ENCODE assay signal across 33 mouse cellular contexts in genomic region chr10:61188010-61188409, GRCm38 (mm10). TPM values are rescaled to one million over a fixed set of nuclear protein-coding genes. Genes with fewer than 3 reads are reported as not detected.
DNase-seq lines count a peak whose midpoint lies in the region; ATAC-seq and TF ChIP-seq lines count a peak whose summit lies in the region.
"Had no signal": no experiment of that assay in that cellular context is flagged by ENCODE, and none has a peak within 500 bp of the region (broad histone marks: within the 10 kb centered on the region; RNA-seq: fewer than 3 reads in every experiment).

No protein-coding gene starts in this region.

- no peaks in the 10 kb centered on the region for H3K27me3 ChIP-seq in midbrain, embryonic 11.5 days (ENCODE audit: control insufficient read depth, insufficient read depth, low read length)
- H3K27me3 ChIP-seq in midbrain, embryonic 13.5 days, result no peaks in the 10 kb centered on the region
- H3K27me3 ChIP-seq in CH12.LX (replicated peaks), result no peaks in the 10 kb centered on the region
- H3K27me3 ChIP-seq: hindbrain, embryonic 13.5 days had no signal

- no peak overlapping the region for H3K4me2 ChIP-seq in midbrain, embryonic 11.5 days
- no peak overlapping the region for H3K4me2 ChIP-seq in midbrain, embryonic 13.5 days (replicated peaks)
- peak overlapping the region; percentile 25; the same call in 1 of the 2 replicates for H3K4me2 ChIP-seq in CH12.LX (ENCODE audit: insufficient read depth, low read depth, poor library complexity, severe bottlenecking)
- H3K4me2 ChIP-seq: forebrain, embryonic 13.5 days; heart, embryonic 11.5 days; hindbrain, embryonic 13.5 days had no signal

- no peak for TF ChIP-seq RAD21 in CH12.LX (IDR thresholded peaks at IDR 0.05; ENCODE audit: low read depth, low read length)

- dilution Hi-C loops in CH12.LX (cut with MboI; ENCODE audit: extremely low pct_ligation_motif_present, extremely low pct_unique_long_range_greater_than_20kb, low sequenced_read_pairs), result no loop called here

- in situ Hi-C loops in CH12.LX (cut with MboI; ENCODE audit: low pct_ligation_motif_present, low pct_unique_long_range_greater_than_20kb, low sequenced_read_pairs), result no loop called here

- no peak for TF ChIP-seq EP300 in CH12.LX (IDR thresholded peaks at IDR 0.05; ENCODE audit: low read length)

- H3K4me1 ChIP-seq in midbrain, embryonic 11.5 days (ENCODE audit: control insufficient read depth, insufficient read depth, low read length), result peaks cover 3% of the 10 kb centered on the region; the same call in 1 of the 2 replicates
- no peaks in the 10 kb centered on the region for H3K4me1 ChIP-seq in midbrain, embryonic 13.5 days (replicated peaks)
- peaks cover 15 to 45% of the 10 kb centered on the region in 2 experiments for H3K4me1 ChIP-seq in CH12.LX (ENCODE audit: control insufficient read depth in 1 of 2, insufficient read depth in 2 of 2)
- no peaks in the 10 kb centered on the region for H3K4me1 ChIP-seq in lung, adult 2 months (ENCODE audit: control insufficient read depth, insufficient read depth, low read length)
- H3K4me1 ChIP-seq: forebrain, embryonic 13.5 days; hindbrain, embryonic 13.5 days had no signal

- TF ChIP-seq CTCF in CH12.LX (conservative IDR thresholded peaks at IDR 0.05 in 1 of 2, IDR thresholded peaks at IDR 0.05 in 1 of 2; ENCODE audit: low read depth in 2 of 2, low read length in 2 of 2), result no peak
- no peak for TF ChIP-seq CTCF in lung, adult 2 months (IDR thresholded peaks at IDR 0.05; ENCODE audit: insufficient read depth, low read length)

- no peak for ATAC-seq in midbrain, embryonic 11.5 days (ENCODE audit: low FRiP score)
- ATAC-seq in midbrain, embryonic 13.5 days, result no peak
- peak; percentile 43 to 48 for ATAC-seq in hematopoietic stem cell, adult 5-6 weeks (replicated peaks in 1 of 2; ENCODE audit: insufficient read depth in 1 of 2, low FRiP score in 2 of 2, low TSS enrichment in 1 of 2, low read depth in 1 of 2, poor library complexity in 2 of 2, severe bottlenecking in 2 of 2)
- ATAC-seq in megakaryocyte progenitor cell, adult 5-6 weeks (replicated peaks; ENCODE audit: poor library complexity), result peak; percentile 48
- ATAC-seq: CD4-positive, CD25-positive, alpha-beta regulatory T cell, adult 4 months; forebrain, embryonic 13.5 days; forebrain, embryonic 16.5 days; hindbrain, embryonic 16.5 days; Patski had no signal

- H3K9ac ChIP-seq in midbrain, embryonic 11.5 days (ENCODE audit: low read length), result no peak overlapping the region
- H3K9ac ChIP-seq in midbrain, embryonic 13.5 days (replicated peaks), result no peak overlapping the region
- H3K9ac ChIP-seq in CH12.LX (ENCODE audit: insufficient read depth, low read depth), result no peak overlapping the region
- H3K9ac ChIP-seq: forebrain, embryonic 13.5 days; hindbrain, embryonic 13.5 days had no signal

- no peaks in the 10 kb centered on the region for H3K9me3 ChIP-seq in midbrain, embryonic 11.5 days (ENCODE audit: control insufficient read depth, low read length)
- no peaks in the 10 kb centered on the region for H3K9me3 ChIP-seq in midbrain, embryonic 13.5 days
- H3K9me3 ChIP-seq in CH12.LX (replicated peaks; ENCODE audit: low read length), result peaks cover 3% of the 10 kb centered on the region
- H3K9me3 ChIP-seq: forebrain, embryonic 10.5 days; forebrain, embryonic 13.5 days; hindbrain, embryonic 10.5 days; hindbrain, embryonic 13.5 days had no signal

- 69% methylated on average over 3 of the region's 3 CpGs for WGBS in midbrain, embryonic 11.5 days
- whole genome bisulfite sequencing in midbrain, embryonic 13.5 days, result 76% methylated on average over 3 of the region's 3 CpGs
- 48% methylated on average over 3 of the region's 3 CpGs for WGBS in lung, adult 2 months

- no peaks in the 10 kb centered on the region for H3K36me3 ChIP-seq in midbrain, embryonic 11.5 days (ENCODE audit: control insufficient read depth, insufficient read depth, low read length)
- no peaks in the 10 kb centered on the region for H3K36me3 ChIP-seq in midbrain, embryonic 13.5 days
- H3K36me3 ChIP-seq in CH12.LX (replicated peaks in 1 of 2; ENCODE audit: control insufficient read depth in 1 of 2, insufficient read depth in 1 of 2, low read length in 1 of 2), result peaks cover 0 to 20% of the 10 kb centered on the region in 2 experiments
- H3K36me3 ChIP-seq: forebrain, embryonic 10.5 days; hindbrain, embryonic 10.5 days; hindbrain, embryonic 13.5 days had no signal

- no peak overlapping the region for H3K4me3 ChIP-seq in midbrain, embryonic 11.5 days (ENCODE audit: low read depth, low read length)
- H3K4me3 ChIP-seq in midbrain, embryonic 13.5 days (replicated peaks), result no peak overlapping the region
- H3K4me3 ChIP-seq in CH12.LX (replicated peaks in 1 of 3; ENCODE audit: low read depth in 2 of 3, low read length in 2 of 3, poor library complexity in 1 of 3), result no peak overlapping the region
- H3K4me3 ChIP-seq in lung, adult 2 months (replicated peaks; ENCODE audit: extremely low read depth, low read depth, low read length), result no peak overlapping the region
- H3K4me3 ChIP-seq: forebrain, embryonic 10.5 days; forebrain, embryonic 13.5 days; hindbrain, embryonic 10.5 days; hindbrain, embryonic 13.5 days had no signal

- peak; percentile 8 for DNase-seq in midbrain, embryonic 11.5 days (ENCODE audit: low spot score, missing footprints)
- DNase-seq in CH12.LX (ENCODE audit: extremely low read depth), result no peak
- DNase-seq in adrenal gland, postnatal 10 days, result no peak
- no peak for DNase-seq in cerebellum, postnatal 14 days
- DNase-seq in lung, adult 2 months, result no peak
- DNase-seq: adrenal gland, postnatal 14 days; cerebellum, adult 11 months; cerebellum, adult 2 months; cerebellum, adult 9-11 months; cerebellum, postnatal 36 days; gastrocnemius, postnatal 10 days; gastrocnemius, postnatal 36 days; heart, adult 11 months had no signal

- TF ChIP-seq POLR2A in CH12.LX (IDR thresholded peaks at IDR 0.05; ENCODE audit: low read depth, low read length), result no peak
- no peak for TF ChIP-seq POLR2A in lung, adult 2 months (IDR thresholded peaks at IDR 0.05; ENCODE audit: borderline replicate concordance, extremely low read depth, low read depth, low read length)

- H3K79me2 ChIP-seq in CH12.LX (replicated peaks; ENCODE audit: control insufficient read depth, extremely low read depth, insufficient read depth, poor library complexity, severe bottlenecking), result no peaks in the 10 kb centered on the region

- H3K27ac ChIP-seq in midbrain, embryonic 11.5 days (ENCODE audit: low read depth, low read length), result no peak overlapping the region
- H3K27ac ChIP-seq in midbrain, embryonic 13.5 days, result no peak overlapping the region
- H3K27ac ChIP-seq in CH12.LX (ENCODE audit: insufficient read depth, low read depth), result no peak overlapping the region
- H3K27ac ChIP-seq: forebrain, embryonic 10.5 days; forebrain, embryonic 13.5 days; hindbrain, embryonic 10.5 days; hindbrain, embryonic 13.5 days had no signal

TF ChIP-seq in CH12.LX, 34 proteins besides CTCF, POLR2A, EP300 and RAD21:
- 0 out of 2 replicates have a peak, but pooled peaks have one; percentile 8 for TF ChIP-seq CHD2 (IDR thresholded peaks at IDR 0.05; ENCODE audit: low read length)
- no peak for TF ChIP-seq HCFC1 (IDR thresholded peaks at IDR 0.05; ENCODE audit: low read depth, low read length)
TF ChIP-seq in CH12.LX: peak in this region for 1.

RNA-seq across cellular contexts. Expression of gene Tbata, which starts 16.3 kb away (rescaled TPM):
- polyA plus RNA-seq in midbrain, embryonic 11.5 days (2014; fragmentation: Nextera tagmentation; extraction: Ambion mirVana), result not detected in 2 replicates
- polyA plus RNA-seq in midbrain, embryonic 13.5 days (2015; fragmentation: Nextera tagmentation; extraction: Ambion mirVana), result 0.17 TPM in 1 of 2 replicates, not detected in the other
- total RNA-seq in CH12.LX (2012; rRNA removed), result 0.17 TPM in 1 of 2 replicates, not detected in the other
- not detected in 2 replicates for total RNA-seq in CH12.LX (2014; rRNA removed)
- 0.73 TPM in 1 of 2 replicates, not detected in the other for polyA plus RNA-seq in CH12.LX (2012; ENCODE audit: insufficient read length, low read depth)
- not detected in 2 replicates for total RNA-seq in hematopoietic stem cell, adult 5-6 weeks (2017)
- total RNA-seq in megakaryocyte progenitor cell, adult 5-6 weeks (2015), result not detected in 2 replicates
- not detected in 2 replicates for total RNA-seq in megakaryocyte progenitor cell, adult 5-6 weeks (2017)
- total RNA-seq in adrenal gland, postnatal 10 days (2021), result not detected
- 3.8 and 4.1 TPM in 2 replicates for polyA plus RNA-seq in lung, adult 2 months (2012; rRNA removed)
- total RNA-seq: adrenal gland, adult 18-20 months; adrenal gland, postnatal 14 days; ES-E14; gastrocnemius, adult 18-20 months; gastrocnemius, postnatal 10 days; heart, adult 8-10 months; heart, postnatal 25 days had no signal
- polyA plus RNA-seq: C2C12; CD4-positive, CD25-positive, alpha-beta regulatory T cell, adult 4 months; embryonic facial prominence, embryonic 11.5 days; forebrain, embryonic 10.5 days; heart, embryonic 11.5 days; heart, embryonic 14.5 days; hindbrain, embryonic 13.5 days; Patski had no signal

RNA-seq across cellular contexts. Expression of gene Sgpl1, which starts 40.5 kb away (rescaled TPM):
- 78.0 and 80.7 TPM in 2 replicates for polyA plus RNA-seq in midbrain, embryonic 11.5 days (2014; fragmentation: Nextera tagmentation; extraction: Ambion mirVana)
- polyA plus RNA-seq in midbrain, embryonic 13.5 days (2015; fragmentation: Nextera tagmentation; extraction: Ambion mirVana), result 60.8 and 70.8 TPM in 2 replicates
- total RNA-seq in CH12.LX (2012; rRNA removed) (40.6 and 48.3 TPM in 2 replicates), CH12.LX (2014; rRNA removed) (52.1 and 56.6 TPM in 2 replicates)
- 55.4 and 57.2 TPM in 2 replicates for polyA plus RNA-seq in CH12.LX (2012; ENCODE audit: insufficient read length, low read depth)
- 28.6 and 57.9 TPM in 2 replicates for total RNA-seq in hematopoietic stem cell, adult 5-6 weeks (2017)
- 29.0 and 31.6 TPM in 2 replicates for total RNA-seq in megakaryocyte progenitor cell, adult 5-6 weeks (2015)
- 23.3 and 24.6 TPM in 2 replicates for total RNA-seq in megakaryocyte progenitor cell, adult 5-6 weeks (2017)
- total RNA-seq in adrenal gland, postnatal 10 days (2021), result 10 to 100 TPM; 56.8 to 66.6 TPM
- polyA plus RNA-seq in lung, adult 2 months (2012; rRNA removed), result 19.0 and 29.2 TPM in 2 replicates

Comparison
In these comparisons a context has a peak if more than half of its experiments do, and no peak if none do; other contexts are left out.
1. ATAC-seq: peak in hematopoietic stem cell, adult 5-6 weeks (2 of 2) and megakaryocyte progenitor cell, adult 5-6 weeks (single experiment); none in midbrain, embryonic 11.5 days (single experiment) and midbrain, embryonic 13.5 days (single experiment).